Mouse (Mus musculus): Measurements from ENCODE around the gene Rbms3.

Gene Rbms3

GRCm38 (mm10) chr9:116677142-116677541 is 952.6 kb downstream of the Rbms3 start:
- DNase-seq, result no peak

- DNase-seq, result peak; percentile 15
These were observed 953.3 kb downstream of the Rbms3 start for GRCm38 (mm10) chr9:116676445-116676844.

- no peak for DNase-seq
These were observed 955.5 kb downstream of the Rbms3 start for GRCm38 (mm10) chr9:116674191-116674590.

- DNase-seq, result no peak
These were observed 968.7 kb downstream of the Rbms3 start for GRCm38 (mm10) chr9:116661026-116661425.

- no peak for DNase-seq
These were observed 969.8 kb downstream of the Rbms3 start for GRCm38 (mm10) chr9:116659936-116660335.

- DNase-seq, result no peak
These were observed 972.6 kb downstream of the Rbms3 start for GRCm38 (mm10) chr9:116657141-116657540.

- no peak for DNase-seq
These were observed 978.3 kb downstream of the Rbms3 start for GRCm38 (mm10) chr9:116651414-116651813.

GRCm38 (mm10) chr9:116649955-116650354 is 979.8 kb downstream of the Rbms3 start:
- no peak for DNase-seq

- no peak for DNase-seq
These were observed 980.5 kb downstream of the Rbms3 start for GRCm38 (mm10) chr9:116649086-116649792.

GRCm38 (mm10) chr9:116644616-116645015 is 985.1 kb downstream of the Rbms3 start:
- no peak for DNase-seq

GRCm38 (mm10) chr9:116640302-116640679 is 989.4 kb downstream of the Rbms3 start:
- DNase-seq, result no peak

GRCm38 (mm10) chr9:116639597-116640301 is 990.0 kb downstream of the Rbms3 start:
- DNase-seq, result no peak

GRCm38 (mm10) chr9:116633786-116634185 is 995.9 kb downstream of the Rbms3 start:
- no peak for DNase-seq

- DNase-seq, result no peak
These were observed 996.6 kb downstream of the Rbms3 start for GRCm38 (mm10) chr9:116633075-116633474.

- DNase-seq, result no peak
These were observed 997.9 kb downstream of the Rbms3 start for GRCm38 (mm10) chr9:116631816-116632215.

- no peak for DNase-seq
These were observed 998.9 kb downstream of the Rbms3 start for GRCm38 (mm10) chr9:116630805-116631204.

GRCm38 (mm10) chr9:116620434-116620833 is 1009.3 kb downstream of the Rbms3 start:
- no peak for DNase-seq

- DNase-seq, result no peak
These were observed 1010.8 kb downstream of the Rbms3 start for GRCm38 (mm10) chr9:116618886-116619285.

- no peak for DNase-seq
These were observed 1016.4 kb downstream of the Rbms3 start for GRCm38 (mm10) chr9:116613276-116613675.

GRCm38 (mm10) chr9:116596046-116596445 is 1033.7 kb downstream of the Rbms3 start:
- DNase-seq, result no peak

- DNase-seq, result no peak
These were observed 1037.2 kb downstream of the Rbms3 start for GRCm38 (mm10) chr9:116592486-116592885.

- peak; percentile 25 for DNase-seq
These were observed 1038.6 kb downstream of the Rbms3 start for GRCm38 (mm10) chr9:116591071-116591470.

- DNase-seq, result no peak
These were observed 1060.0 kb downstream of the Rbms3 start for GRCm38 (mm10) chr9:116569680-116570079.

- DNase-seq, result no peak
These were observed 1063.0 kb downstream of the Rbms3 start for GRCm38 (mm10) chr9:116566711-116567110.

GRCm38 (mm10) chr9:116557781-116558180 is 1071.9 kb downstream of the Rbms3 start:
- DNase-seq, result no peak
